Mouse (Mus musculus) left cerebral cortex, postnatal 4 days (tissue): ENCODE data around the gene Jmy. TPM values are rescaled to one million over a fixed set of nuclear protein-coding genes. Genes with fewer than 3 reads are reported as not detected.

Experiments used
- DNase-seq: peaks from one replicate; pipeline ENCODE4 v3.0.0-alpha.2; 2022
- intact Hi-C: fragments of 180-260 bp; cut with DNase I; formaldehyde crosslinking; loops from one replicate; pipeline ENCODE4 v1.15.1; 2025
- total RNA-seq, 2 experiments: library from RNA; stranded (reverse); gene quantifications; 2 replicates each; pipeline ENCODE4 v1.2.3; 2021

Jmy gene
- total RNA-seq, 2 experiments from 2014 or later = 40.4 to 44.4 TPM

DNA sequence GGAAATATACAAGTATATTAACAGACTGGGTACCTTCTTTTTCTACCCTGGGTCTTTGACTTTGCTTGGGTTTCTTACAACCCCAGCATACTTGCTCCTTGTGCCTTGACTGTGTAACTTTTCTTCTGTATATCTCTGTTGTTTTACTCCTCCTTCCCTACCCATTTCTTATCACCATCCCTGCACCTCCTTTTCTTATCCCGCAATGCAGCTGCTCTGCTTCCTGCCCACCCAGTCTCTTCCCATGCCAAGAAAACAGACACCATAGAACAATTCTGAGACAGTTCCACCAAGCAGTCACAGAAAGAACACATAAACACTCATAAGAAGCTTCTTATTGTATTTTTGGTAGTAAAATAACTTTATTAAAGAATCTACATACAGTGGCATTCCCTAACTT lies 118.3 kb downstream of the Jmy start:
- intact Hi-C loops = no loop called here
- no peak for DNase-seq

DNA sequence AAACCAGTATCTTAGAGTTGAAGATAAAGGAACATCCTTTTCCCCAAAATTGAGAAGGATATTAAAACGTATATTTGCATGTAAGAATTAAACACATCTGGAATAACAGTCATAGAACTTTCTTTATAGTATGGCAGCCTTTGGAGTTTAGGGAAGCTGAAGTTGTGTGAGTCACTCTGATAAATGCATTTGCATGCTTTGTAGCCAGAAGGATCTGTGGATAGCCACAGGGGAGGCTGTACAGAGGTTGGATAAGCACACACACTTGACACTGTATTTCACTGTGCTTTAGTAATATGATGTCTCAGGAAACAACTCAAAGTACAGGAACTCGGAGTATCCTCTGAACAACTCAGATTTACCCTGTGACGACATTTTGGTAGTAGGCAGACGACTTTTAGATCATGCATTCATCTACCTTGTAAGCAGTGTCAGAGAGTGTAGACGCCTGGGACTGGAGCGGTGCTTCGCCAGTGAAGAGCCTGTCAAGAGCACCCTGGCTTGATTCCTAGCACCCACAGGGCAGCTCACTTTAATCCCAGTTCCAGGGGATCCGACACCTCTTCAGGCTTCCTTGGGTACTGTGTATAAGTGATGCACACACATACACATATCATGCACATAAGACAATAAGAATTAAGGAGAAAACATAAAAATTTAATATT lies 119.1 kb downstream of the Jmy start:
- DNase-seq = no peak
- intact Hi-C loops = no loop called here

Other genes with a start within 250 kb of the Jmy start
- 100 to 1,000 TPM; 120 to 125 TPM for gene Homer1, start 200.2 kb downstream of the Jmy start, total RNA-seq
- not detected for gene Bhmt, start 138.2 kb upstream of the Jmy start, total RNA-seq
- gene Bhmt2, start 174.5 kb upstream of the Jmy start, total RNA-seq = under 1 TPM in 1 of 2 experiments, not detected in 1; 0.20 TPM
- gene Dmgdh, start 174.6 kb upstream of the Jmy start, total RNA-seq = under 1 TPM; 0.83 to 0.86 TPM